Mouse (Mus musculus) megakaryocyte, embryonic 14.5 days (primary cell): Measurements from ENCODE around the gene Syt1.

ENCODE experiments used
- FLI1 ChIP-seq: IDR thresholded peaks from 2 replicates; pipeline ENCODE4 v1.6.1; 2012; ENCODE audit warnings: low read length, inconsistent platforms, mixed read lengths
- GATA1 ChIP-seq: IDR thresholded peaks from 3 replicates; pipeline ENCODE4 v1.6.1; 2012; ENCODE audit warnings: mixed read lengths, low read length, inconsistent platforms, borderline replicate concordance

DNA sequence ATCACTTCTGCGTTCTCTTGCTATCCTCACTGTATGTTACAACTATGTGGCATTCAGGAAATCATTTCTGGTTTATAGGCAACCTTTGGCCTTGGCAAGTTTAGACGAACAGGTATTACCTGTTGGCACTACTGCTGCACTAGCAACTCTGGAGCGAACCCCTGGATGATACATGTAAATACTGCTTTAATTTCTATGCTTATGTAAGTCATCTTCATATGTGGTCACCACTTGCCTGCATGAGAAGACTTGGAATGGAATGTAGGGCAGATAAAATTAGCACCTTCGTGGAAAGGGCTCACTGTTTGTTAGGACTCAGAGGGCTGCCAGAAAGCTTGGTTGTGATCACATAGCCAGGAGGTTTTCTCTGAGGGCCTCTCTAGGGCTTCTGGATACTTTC is 142.6 kb downstream of the Syt1 start:
- TF ChIP-seq GATA1 (no peak), FLI1 (no peak)
